Mouse (Mus musculus): ENCODE results near the gene Pou2f1. TPM values are rescaled to one million over a fixed set of nuclear protein-coding genes. Genes with fewer than 3 reads are reported as not detected.

Pou2f1 gene
- total RNA-seq, 2 experiments from 2014 or later = 11.2 TPM

GRCm38 (mm10) chr1:165961676-165962364 is 40.7 kb downstream of the Pou2f1 start:
- no peak for DNase-seq (ENCODE audit: low spot score in 2 of 2)

GRCm38 (mm10) chr1:165958159-165958558 is 44.3 kb downstream of the Pou2f1 start:
- no peak for DNase-seq (ENCODE audit: low spot score in 2 of 2)

DNA sequence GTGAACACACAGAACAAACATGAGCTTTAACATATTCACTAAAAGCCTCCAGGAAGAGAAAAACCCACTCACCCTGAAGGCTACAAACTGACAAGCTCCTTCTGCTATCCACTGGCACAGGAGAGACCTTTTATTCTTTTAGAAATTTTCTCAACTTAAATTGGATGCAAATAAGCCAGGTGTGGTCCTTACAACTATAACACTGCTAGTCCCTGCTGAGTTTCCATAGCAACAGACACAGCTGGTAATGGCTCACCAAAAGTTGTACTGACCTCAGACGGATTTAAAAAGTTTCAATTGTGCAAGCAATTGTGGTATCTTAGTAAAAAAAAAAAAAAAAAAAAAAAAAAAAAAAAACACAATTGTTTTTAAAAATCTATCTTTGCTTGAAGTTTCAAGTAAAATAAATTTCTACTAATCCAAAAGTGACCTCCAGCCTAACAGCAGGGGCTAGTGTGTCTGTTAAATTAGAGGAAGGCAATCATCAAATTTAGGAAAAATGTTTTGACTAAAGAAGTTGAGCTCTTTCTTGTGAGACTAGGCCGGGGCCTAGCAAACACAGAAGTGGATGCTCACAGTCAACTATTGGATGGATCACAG is 54.2 kb downstream of the Pou2f1 start:
- no peak for DNase-seq (ENCODE audit: low spot score in 2 of 2)

- DNase-seq (ENCODE audit: low spot score in 2 of 2) = no peak
These were observed 59.2 kb downstream of the Pou2f1 start for GRCm38 (mm10) chr1:165943270-165943669.

GRCm38 (mm10) chr1:165935466-165935818 is 67.0 kb downstream of the Pou2f1 start:
- DNase-seq (ENCODE audit: low spot score in 2 of 2) = no peak

- no peak for DNase-seq (ENCODE audit: low spot score in 2 of 2)
These were observed 67.6 kb downstream of the Pou2f1 start for GRCm38 (mm10) chr1:165934648-165935465.

DNA sequence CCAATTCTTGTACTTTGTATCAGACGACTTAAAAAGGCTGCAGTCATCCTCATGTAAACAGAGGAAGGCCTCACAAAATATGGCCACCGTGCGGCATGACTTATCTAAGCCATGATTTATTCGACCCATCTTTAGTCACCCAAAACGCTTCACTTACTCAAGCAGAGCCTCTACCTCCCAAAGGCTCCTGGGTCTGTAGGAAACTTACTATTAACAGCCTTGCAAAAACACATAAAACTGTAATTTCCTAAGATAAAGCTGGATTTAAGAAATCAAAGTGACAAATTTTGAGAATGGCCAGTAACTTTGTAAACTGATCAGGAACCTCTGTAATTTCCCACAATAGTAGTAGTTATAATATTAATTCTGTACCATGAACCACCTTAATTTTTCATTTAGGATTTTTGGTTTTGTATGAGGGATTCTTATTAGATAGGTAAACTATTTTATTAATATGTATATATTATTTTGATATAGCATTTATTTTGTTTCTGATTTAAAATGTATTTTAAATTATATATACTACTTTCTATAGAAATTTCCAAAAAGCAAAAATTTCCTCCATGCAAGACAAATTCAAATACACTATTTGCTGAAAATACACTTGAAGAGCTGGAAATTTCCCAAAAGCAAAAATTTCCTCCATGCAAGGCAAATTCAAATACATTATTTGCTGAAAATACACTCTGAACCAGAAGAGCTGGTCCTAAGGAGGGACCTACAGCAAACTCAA is 68.4 kb downstream of the Pou2f1 start:
- DNase-seq (ENCODE audit: low spot score in 2 of 2) = no peak

DNA sequence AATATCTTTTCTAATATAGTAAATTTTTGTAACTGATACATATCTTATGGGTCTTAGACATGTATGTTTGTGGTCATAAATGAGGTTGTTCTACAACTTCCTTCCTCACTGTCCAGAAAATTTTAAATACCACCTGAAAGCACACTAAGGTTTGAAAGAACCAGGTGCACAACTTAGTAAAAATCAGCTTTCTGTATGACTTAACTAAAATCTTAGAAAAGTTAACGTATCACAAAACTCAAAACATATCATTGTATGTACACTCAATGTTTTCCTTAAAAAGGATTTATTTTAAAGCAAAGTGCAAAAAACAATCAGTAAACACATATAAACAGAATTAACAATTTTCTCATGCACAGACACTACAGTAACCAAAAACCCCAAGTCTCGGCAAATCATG is 69.6 kb downstream of the Pou2f1 start:
- no peak for DNase-seq (ENCODE audit: low spot score in 2 of 2)

DNA sequence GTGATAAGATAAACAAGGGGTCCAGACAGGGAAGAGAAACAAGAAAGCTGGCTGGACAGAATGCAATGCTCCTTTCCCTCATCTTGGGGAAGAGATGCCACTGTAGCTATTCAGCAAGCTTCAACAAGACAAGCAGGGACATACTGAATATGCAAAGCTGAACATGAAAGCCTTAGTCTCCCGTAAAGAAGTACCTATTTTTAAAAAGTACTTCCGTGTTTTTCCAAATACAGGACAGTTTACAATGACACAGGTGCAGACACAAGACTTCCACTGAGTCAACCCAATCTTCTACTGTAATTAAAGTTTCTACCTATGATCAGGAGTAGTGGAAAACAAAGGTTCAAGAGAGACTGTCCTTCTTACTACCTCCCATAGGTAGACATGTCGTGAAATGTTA is 72.0 kb downstream of the Pou2f1 start:
- no peak for DNase-seq (ENCODE audit: low spot score in 2 of 2)

DNA sequence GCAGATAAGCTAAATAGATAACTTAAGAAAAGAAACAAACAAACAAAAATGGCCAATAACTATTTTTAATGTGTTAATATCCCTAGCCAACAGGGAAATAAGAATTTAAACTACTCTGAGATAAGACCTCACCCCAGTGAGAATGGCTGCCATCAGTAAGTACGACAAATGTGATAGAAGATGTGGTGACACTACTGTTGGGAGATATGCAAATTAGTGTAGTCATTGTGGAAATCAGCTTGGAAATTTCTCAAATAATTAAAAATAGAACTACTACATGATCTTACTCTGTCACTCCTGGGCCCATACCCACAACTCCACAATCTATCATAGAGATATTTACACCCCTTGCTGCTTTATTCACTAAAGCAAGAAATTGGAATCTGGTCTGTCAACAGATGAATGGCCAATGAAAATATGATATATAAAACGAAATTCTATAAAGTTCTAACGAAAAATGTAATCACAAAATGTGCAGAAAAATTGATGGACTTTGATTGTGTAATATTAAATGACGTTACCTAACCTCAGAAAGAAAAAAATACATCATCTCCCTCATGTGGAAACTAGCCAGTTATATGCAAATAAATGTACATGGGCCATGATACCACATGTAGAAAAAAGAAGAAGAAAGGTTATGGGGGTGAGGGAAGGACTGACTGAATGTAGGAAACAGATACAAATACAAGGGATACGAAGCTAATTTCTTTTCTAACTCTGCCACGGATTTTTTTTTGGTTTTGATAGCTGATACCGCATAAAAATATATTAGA is 74.8 kb downstream of the Pou2f1 start:
- no peak for DNase-seq (ENCODE audit: low spot score in 2 of 2)

- no peak for DNase-seq (ENCODE audit: low spot score in 2 of 2)
These were observed 77.3 kb downstream of the Pou2f1 start for GRCm38 (mm10) chr1:165925207-165925606.

DNA sequence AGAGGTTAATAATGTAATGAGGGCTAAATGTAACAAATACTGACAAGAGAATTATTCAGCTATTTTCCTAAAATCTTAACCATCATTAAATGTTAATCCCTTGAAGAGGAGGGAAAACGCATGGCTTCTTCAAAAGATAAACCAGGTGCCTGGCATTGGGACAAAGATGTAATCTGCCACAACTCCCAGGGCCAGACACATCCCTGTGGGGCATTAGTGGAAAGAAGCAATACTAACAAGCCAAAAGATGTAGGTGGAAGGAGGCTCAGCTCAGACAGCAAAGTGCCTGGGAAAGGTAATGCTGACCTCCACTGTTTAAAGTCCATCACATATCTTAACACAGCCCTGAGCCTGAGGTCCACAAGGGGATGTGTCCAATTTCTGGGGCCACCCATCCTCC is 80.0 kb downstream of the Pou2f1 start:
- DNase-seq (ENCODE audit: low spot score in 2 of 2) = no peak

DNA sequence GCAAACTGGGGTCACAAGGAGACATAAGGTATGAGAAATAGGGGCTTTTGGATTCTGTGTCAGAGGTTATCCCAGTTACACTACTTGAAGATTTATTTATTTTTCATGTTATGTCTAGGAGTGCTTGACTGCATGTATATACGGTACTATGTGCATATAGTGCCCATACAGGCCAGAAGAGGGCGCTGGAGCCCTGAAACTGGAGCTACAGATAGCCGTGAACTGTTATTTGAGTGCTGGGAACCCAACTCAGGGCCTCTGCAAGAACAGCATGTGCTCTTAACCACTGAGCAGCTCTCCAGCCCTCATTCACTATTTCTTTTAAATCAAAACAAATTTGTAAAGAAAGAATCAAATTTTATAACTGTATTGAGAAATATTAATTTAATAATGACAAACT is 81.5 kb downstream of the Pou2f1 start:
- no peak for DNase-seq (ENCODE audit: low spot score in 2 of 2)

GRCm38 (mm10) chr1:165914416-165914801 is 88.1 kb downstream of the Pou2f1 start:
- DNase-seq (ENCODE audit: low spot score in 2 of 2) = no peak

DNA sequence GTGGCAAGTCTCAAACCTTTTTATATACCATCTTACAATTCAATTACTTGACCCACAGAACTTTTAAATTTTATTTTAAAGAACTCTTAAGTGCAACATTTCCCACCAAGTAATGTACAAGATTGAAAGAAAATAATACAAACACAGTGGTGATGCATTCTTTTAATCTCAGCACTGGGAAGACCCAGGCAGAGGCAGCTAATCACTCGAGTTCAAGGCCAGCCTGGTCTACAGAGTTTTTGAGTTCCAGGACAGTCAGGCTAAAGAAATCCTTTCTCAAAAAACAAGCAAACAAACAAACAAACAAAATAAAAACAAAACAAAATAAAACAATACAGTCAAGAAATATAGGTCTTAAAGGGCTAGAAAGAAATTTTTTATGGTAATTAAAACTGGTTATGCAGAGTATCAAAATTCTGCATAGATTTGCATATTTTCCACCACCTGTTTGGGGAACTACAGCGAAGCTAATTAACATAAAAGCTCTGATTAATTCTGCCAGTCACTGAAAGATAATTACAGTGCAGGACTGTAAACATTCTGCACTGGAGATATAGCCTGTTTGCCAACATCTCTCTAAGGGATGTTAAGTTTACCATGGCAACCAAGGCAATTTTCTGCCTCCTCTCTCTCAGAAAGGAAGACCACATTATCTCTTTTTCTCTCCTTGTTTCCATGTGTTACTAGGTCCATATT is 88.6 kb downstream of the Pou2f1 start:
- DNase-seq (ENCODE audit: low spot score in 2 of 2) = no peak

DNA sequence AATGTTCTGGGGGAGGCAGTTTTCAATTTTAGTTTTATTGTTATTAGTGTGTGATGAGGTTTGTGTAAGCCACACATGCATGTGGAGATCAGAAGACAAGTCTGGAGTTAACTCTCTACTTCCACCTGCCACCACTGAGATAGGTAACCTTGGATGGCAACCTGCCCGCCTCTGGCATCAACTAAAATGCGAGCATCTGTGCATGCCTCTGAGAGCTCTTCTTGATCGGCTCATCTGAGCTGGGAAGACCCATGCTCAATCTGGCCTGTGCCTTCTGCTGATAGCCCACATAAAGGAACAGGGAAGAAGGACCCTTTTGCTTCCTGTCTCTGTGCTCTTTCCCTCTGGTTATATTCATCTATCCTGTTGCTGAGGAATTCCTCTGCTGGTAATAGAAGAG is 93.0 kb downstream of the Pou2f1 start:
- DNase-seq (ENCODE audit: low spot score in 2 of 2) = no peak

DNA sequence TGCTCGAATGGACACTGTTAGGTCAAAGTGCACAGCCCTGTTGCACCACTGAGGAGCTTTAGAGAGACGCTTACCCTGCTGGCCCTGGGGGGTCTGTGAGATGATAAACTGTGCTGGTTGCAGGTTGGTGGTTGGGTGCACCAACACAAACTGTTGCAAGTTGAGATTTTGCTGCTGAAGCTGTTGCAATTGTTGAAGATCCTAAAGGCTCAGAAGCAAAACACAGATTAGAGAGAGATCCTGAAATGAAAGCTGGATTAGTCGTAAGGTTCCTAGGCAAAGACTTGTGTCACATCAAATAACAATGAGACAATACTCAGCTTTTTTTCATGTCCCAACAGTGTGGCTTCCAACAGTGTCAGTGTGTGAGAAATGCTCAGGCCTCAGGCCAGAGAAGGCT is 93.7 kb downstream of the Pou2f1 start:
- no peak for DNase-seq (ENCODE audit: low spot score in 2 of 2)

- no peak for DNase-seq (ENCODE audit: low spot score in 2 of 2)
These were observed 94.3 kb downstream of the Pou2f1 start for GRCm38 (mm10) chr1:165908153-165908552.

- no peak for DNase-seq (ENCODE audit: low spot score in 2 of 2)
These were observed 98.9 kb downstream of the Pou2f1 start for GRCm38 (mm10) chr1:165903596-165903995.

DNA sequence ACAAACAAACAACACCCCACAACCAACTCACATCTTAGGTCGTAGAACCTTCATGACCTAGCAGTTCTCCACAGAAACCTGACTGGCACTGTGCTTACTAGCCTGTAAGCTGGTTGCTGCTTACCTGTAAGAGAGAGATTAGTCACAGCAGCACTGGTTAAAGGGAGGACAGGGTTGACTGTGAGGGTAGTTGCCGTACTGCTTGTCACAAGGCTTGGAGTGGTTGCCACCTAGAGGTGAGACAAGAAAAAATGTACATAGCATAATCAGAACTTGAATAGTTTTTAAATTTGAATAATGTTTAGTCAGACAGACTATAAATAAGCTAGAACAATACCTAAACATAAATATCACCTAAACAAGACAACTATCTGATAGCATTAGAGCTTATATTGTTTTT is 110.8 kb downstream of the Pou2f1 start:
- DNase-seq (ENCODE audit: low spot score in 2 of 2) = no peak
